Mouse (Mus musculus) CH12.LX (cell line): ENCODE results near the gene Ush2a.

Experiments used
- CTCF ChIP-seq, 2 experiments: IDR thresholded peaks in 1 of 2; conservative IDR thresholded peaks in 1 of 2; 2 replicates each; pipeline ENCODE4 v1.5.1; 2011 to 2012; ENCODE audit warnings: low read depth in 2 of 2, low read length in 2 of 2, improper control_type of control experiment in 1 of 2, inconsistent platforms in 1 of 2, mild to moderate bottlenecking in 1 of 2, moderate library complexity in 1 of 2
- HCFC1 ChIP-seq: IDR thresholded peaks from 2 replicates; pipeline ENCODE4 v1.6.1; 2012; ENCODE audit warnings: low read depth, mild to moderate bottlenecking, inconsistent platforms, low read length, improper control_type of control experiment
- MAFK ChIP-seq: IDR thresholded peaks from 2 replicates; pipeline ENCODE4 v1.6.1; 2011; ENCODE audit warnings: low read length, improper control_type of control experiment; ENCODE audit not compliant: insufficient replicate concordance
- NELFE ChIP-seq: IDR thresholded peaks from 2 replicates; pipeline ENCODE4 v1.6.1; 2011; ENCODE audit warnings: low read depth, low read length, improper control_type of control experiment
- NRF1 ChIP-seq: IDR thresholded peaks from 2 replicates; pipeline ENCODE4 v1.6.1; 2014; ENCODE audit warnings: low read depth, mild to moderate bottlenecking, inconsistent platforms, low read length, improper control_type of control experiment, moderate library complexity
- POLR2A ChIP-seq: IDR thresholded peaks from 2 replicates; pipeline ENCODE4 v1.6.1; 2011; ENCODE audit warnings: low read depth, mild to moderate bottlenecking, improper control_type of control experiment, low read length
- SIN3A ChIP-seq: IDR thresholded peaks from 2 replicates; pipeline ENCODE4 v1.6.1; 2012; ENCODE audit warnings: low read length, improper control_type of control experiment, inconsistent platforms
- ZC3H11A ChIP-seq: IDR thresholded peaks from 2 replicates; pipeline ENCODE4 v1.6.1; 2012; ENCODE audit warnings: low read depth, mild to moderate bottlenecking, inconsistent platforms, low read length, improper control_type of control experiment
- ZMIZ1 ChIP-seq: IDR thresholded peaks from 2 replicates; pipeline ENCODE4 v1.6.1; 2012; ENCODE audit warnings: low read depth, mild to moderate bottlenecking, inconsistent platforms, low read length, improper control_type of control experiment
- ZNF384 ChIP-seq: IDR thresholded peaks from 2 replicates; pipeline ENCODE4 v1.6.1; 2012; ENCODE audit warnings: low read depth, low read length, improper control_type of control experiment, inconsistent platforms

DNA sequence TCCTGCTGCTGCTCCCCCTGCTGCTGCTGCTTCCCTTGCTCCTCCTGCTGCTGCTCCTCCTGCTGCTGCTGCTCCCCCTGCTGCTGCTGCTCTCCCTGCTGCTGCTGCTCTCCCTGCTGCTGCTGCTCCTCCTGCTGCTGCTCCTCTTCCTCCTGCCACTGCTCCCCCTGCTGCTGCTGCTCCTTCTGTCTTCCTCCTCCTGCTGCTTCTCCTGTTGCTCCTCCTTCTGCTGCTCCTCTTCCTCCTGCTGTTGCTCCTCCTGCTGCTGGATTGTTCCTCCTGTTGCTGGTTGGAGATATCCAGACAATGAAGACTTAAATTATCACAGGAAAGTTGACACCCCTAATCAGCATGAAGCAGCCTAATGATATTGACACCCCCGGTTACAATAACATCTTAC lies 123.4 kb downstream of the Ush2a start:
- TF ChIP-seq ZC3H11A = no peak
- no peak for TF ChIP-seq POLR2A
- no peak for TF ChIP-seq ZNF384
- TF ChIP-seq NRF1 = no peak
- no peak for TF ChIP-seq MAFK
- TF ChIP-seq ZMIZ1 = no peak
- TF ChIP-seq NELFE = no peak
- TF ChIP-seq CTCF (conservative IDR thresholded peaks at IDR 0.05 in 1 of 2, IDR thresholded peaks at IDR 0.05 in 1 of 2; ENCODE audit: low read depth in 2 of 2, low read length in 2 of 2) = no peak
- no peak for TF ChIP-seq SIN3A
- TF ChIP-seq HCFC1 = no peak
